Comparison of ENCODE assay signal across 10 mouse cellular contexts in genomic region chr4:32363488-32363984, GRCm38 (mm10).
DNase-seq lines count a peak whose midpoint lies in the region; ATAC-seq lines count a peak whose summit lies in the region.
"Had no signal": no experiment of that assay in that cellular context is flagged by ENCODE, and none has a peak within 500 bp of the region (broad histone marks: within the 10 kb centered on the region; RNA-seq: fewer than 3 reads in every experiment).

No protein-coding gene starts in this region.

- no peak for ATAC-seq in kidney, embryonic 16.5 days (ENCODE audit: low FRiP score, low TSS enrichment)
- peak; percentile 55 to 72 for ATAC-seq in hematopoietic stem cell, adult 5-6 weeks (replicated peaks in 1 of 2; ENCODE audit: insufficient read depth in 1 of 2, low FRiP score in 2 of 2, low TSS enrichment in 1 of 2, low read depth in 1 of 2, poor library complexity in 2 of 2, severe bottlenecking in 2 of 2)
- no peak for ATAC-seq in erythroid progenitor cell, adult 5-6 weeks (replicated peaks; ENCODE audit: low FRiP score, poor library complexity, severe bottlenecking)
- ATAC-seq: liver, embryonic 12.5 days had no signal

- H3K36me3 ChIP-seq in kidney, embryonic 16.5 days (ENCODE audit: insufficient read depth, low read length), result no peaks in the 10 kb centered on the region
- H3K36me3 ChIP-seq: liver, embryonic 12.5 days had no signal

- H3K9ac ChIP-seq in kidney, embryonic 16.5 days (replicated peaks; ENCODE audit: low read length), result no peak overlapping the region
- H3K9ac ChIP-seq: liver, embryonic 12.5 days had no signal

- no peak overlapping the region for H3K27ac ChIP-seq in kidney, embryonic 16.5 days (ENCODE audit: low read length)
- H3K27ac ChIP-seq: liver, embryonic 12.5 days had no signal

- H3K4me1 ChIP-seq in kidney, embryonic 16.5 days (ENCODE audit: insufficient read depth, low read length), result peaks cover 23% of the 10 kb centered on the region

- H3K4me2 ChIP-seq in kidney, embryonic 16.5 days (replicated peaks; ENCODE audit: low read depth, low read length), result no peak overlapping the region
- H3K4me2 ChIP-seq: liver, embryonic 12.5 days had no signal

- no peak overlapping the region for H3K4me3 ChIP-seq in kidney, embryonic 16.5 days (ENCODE audit: low read length)
- H3K4me3 ChIP-seq: erythroblast, embryonic 14.5 days; liver, embryonic 12.5 days had no signal

- no peaks in the 10 kb centered on the region for H3K9me3 ChIP-seq in kidney, embryonic 16.5 days (ENCODE audit: low read length)
- H3K9me3 ChIP-seq: liver, embryonic 12.5 days had no signal

- peak; percentile 45 for DNase-seq in kidney, postnatal 14 days
- DNase-seq in brain, adult 2 months (ENCODE audit: low read depth, low spot score), result peak; percentile 57
- DNase-seq in spleen, postnatal 36 days (ENCODE audit: low spot score in 2 of 2), result peak; percentile 61 to 67
- DNase-seq in cerebellum, postnatal 10 days, result no peak
- no peak for DNase-seq in cerebellum, adult 8-10 months

- no peaks in the 10 kb centered on the region for H3K27me3 ChIP-seq in kidney, embryonic 16.5 days (ENCODE audit: insufficient read depth, low read length)

- WGBS in kidney, embryonic 16.5 days, result 40% methylated on average over 14 of the region's 14 CpGs

Comparison
In these comparisons a context has a peak if more than half of its experiments do, and no peak if none do; other contexts are left out.
1. DNase-seq: peak in kidney, postnatal 14 days (single experiment), brain, adult 2 months (single experiment) and spleen, postnatal 36 days (2 of 2); none in cerebellum, postnatal 10 days (0 of 2) and cerebellum, adult 8-10 months (single experiment).
2. ATAC-seq: peak in hematopoietic stem cell, adult 5-6 weeks (2 of 2); none in kidney, embryonic 16.5 days (single experiment) and erythroid progenitor cell, adult 5-6 weeks (single experiment).